Comparison of ENCODE assay signal across 18 mouse cellular contexts in the genomic region with DNA sequence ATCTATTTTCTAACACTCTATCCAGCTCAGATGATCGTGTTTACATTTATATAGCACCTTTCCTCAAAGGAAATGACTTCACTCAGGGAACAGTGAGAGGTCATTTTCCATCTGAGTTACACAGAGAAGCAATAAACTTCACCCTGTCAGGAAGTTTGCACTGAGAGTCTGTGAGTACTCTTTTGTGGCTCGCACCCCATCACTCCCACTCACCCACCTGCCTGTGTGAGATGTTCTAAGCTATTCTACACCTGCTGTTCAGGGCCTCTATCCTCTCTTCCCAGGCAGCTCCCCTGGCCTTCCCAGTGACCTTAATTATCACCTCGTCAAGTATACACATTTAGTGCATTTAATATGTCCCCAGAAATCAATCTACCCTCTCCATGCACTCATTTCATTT.
"Had no signal": no experiment of that assay in that cellular context is flagged by ENCODE, and none has a peak within 500 bp of the region (broad histone marks: within the 10 kb centered on the region; RNA-seq: fewer than 3 reads in every experiment).

No protein-coding gene starts in this region.

- H3K27me3 ChIP-seq: midbrain, embryonic 12.5 days; neural tube, embryonic 13.5 days; neural tube, embryonic 15.5 days had no signal

- H3K9me3 ChIP-seq: midbrain, embryonic 10.5 days; midbrain, embryonic 12.5 days; neural tube, embryonic 13.5 days; neural tube, embryonic 15.5 days had no signal

- DNase-seq: lung, embryonic 14.5 days; lung, postnatal 10 days; lung, postnatal 4 days; midbrain, embryonic 14.5 days; retina, postnatal 1 day; right cerebral cortex, adult 18-20 months; right cerebral cortex, postnatal 25 days; right cerebral cortex, postnatal 4 days; spleen, adult 18-20 months; thymus, adult 18-20 months; thymus, postnatal 14 days; thymus, postnatal 36 days had no signal

- ATAC-seq: midbrain, embryonic 16.5 days had no signal

- H3K4me2 ChIP-seq: lung, embryonic 14.5 days; midbrain, embryonic 12.5 days; neural tube, embryonic 13.5 days; neural tube, embryonic 15.5 days had no signal

- H3K4me1 ChIP-seq: midbrain, embryonic 10.5 days; midbrain, embryonic 12.5 days; neural tube, embryonic 13.5 days; neural tube, embryonic 15.5 days had no signal

- H3K27ac ChIP-seq: midbrain, embryonic 10.5 days; midbrain, embryonic 12.5 days; neural tube, embryonic 13.5 days; neural tube, embryonic 15.5 days had no signal

- H3K4me3 ChIP-seq: midbrain, embryonic 10.5 days; midbrain, embryonic 12.5 days; myocyte; neural tube, embryonic 13.5 days; neural tube, embryonic 15.5 days had no signal

- H3K36me3 ChIP-seq: midbrain, embryonic 10.5 days; midbrain, embryonic 12.5 days; neural tube, embryonic 13.5 days; neural tube, embryonic 15.5 days had no signal

- H3K9ac ChIP-seq: lung, embryonic 14.5 days; midbrain, embryonic 12.5 days; neural tube, embryonic 13.5 days; neural tube, embryonic 15.5 days had no signal
